Mouse (Mus musculus): ENCODE data around the gene Miga2. TPM values are rescaled to one million over a fixed set of nuclear protein-coding genes. Genes with fewer than 3 reads are reported as not detected.
A peak's percentile ranks its signal among the peaks of the same experiment; 100 is the strongest.

Gene Miga2
- polyA plus RNA-seq, 1 experiment: 11.1 TPM

- Histone ChIP-seq H3K36me3 (ENCODE audit: control insufficient read depth, insufficient read depth, low read length) (peaks cover 22% of the 10 kb centered on the region), H3K27me3 (ENCODE audit: control insufficient read depth, insufficient read depth, low read length) (no peaks in the 10 kb centered on the region), H3K27ac (ENCODE audit: insufficient read depth, low read length) (no peak overlapping the region), H3K4me1 (ENCODE audit: control insufficient read depth, insufficient read depth, insufficient read length) (peaks cover 4% of the 10 kb centered on the region; the same call in 1 of the 2 replicates), H3K4me3 (ENCODE audit: extremely low read depth, insufficient read depth, insufficient read length) (no peak overlapping the region)
- 90% methylated on average over 2 of the region's 2 CpGs for WGBS
- no peak for TF ChIP-seq CTCF (IDR thresholded peaks at IDR 0.05; ENCODE audit: extremely low read depth, insufficient read depth, insufficient read length, insufficient replicate concordance)
- TF ChIP-seq POLR2A (IDR thresholded peaks at IDR 0.05; ENCODE audit: low read depth, low read length): no peak
- DNase-seq (ENCODE audit: low read depth in 1 of 2, low spot score in 2 of 2): no peak
Measured at GRCm38 (mm10) chr2:30402843-30403242, 38.8 kb downstream of the Miga2 start.

GRCm38 (mm10) chr2:30403870-30404269 is 39.8 kb downstream of the Miga2 start:
- DNase-seq (ENCODE audit: low read depth in 1 of 2, low spot score in 2 of 2): no peak
- peaks cover 4% of the 10 kb centered on the region; the same call in 1 of the 2 replicates for H3K4me1 ChIP-seq (ENCODE audit: control insufficient read depth, insufficient read depth, insufficient read length)
- no peak overlapping the region for H3K27ac ChIP-seq (ENCODE audit: insufficient read depth, low read length)
- WGBS: 97% methylated on average over 1 of the region's 1 CpGs
- H3K4me3 ChIP-seq (ENCODE audit: extremely low read depth, insufficient read depth, insufficient read length): no peak overlapping the region
- peaks cover 16% of the 10 kb centered on the region for H3K36me3 ChIP-seq (ENCODE audit: control insufficient read depth, insufficient read depth, low read length)
- H3K27me3 ChIP-seq (ENCODE audit: control insufficient read depth, insufficient read depth, low read length): no peaks in the 10 kb centered on the region
- no peak for TF ChIP-seq POLR2A (IDR thresholded peaks at IDR 0.05; ENCODE audit: low read depth, low read length)
- no peak for TF ChIP-seq CTCF (IDR thresholded peaks at IDR 0.05; ENCODE audit: extremely low read depth, insufficient read depth, insufficient read length, insufficient replicate concordance)

- H3K27me3 ChIP-seq (ENCODE audit: control insufficient read depth, insufficient read depth, low read length): no peaks in the 10 kb centered on the region
- WGBS: 65% methylated on average over 2 of the region's 2 CpGs
- no peak for TF ChIP-seq CTCF (IDR thresholded peaks at IDR 0.05; ENCODE audit: extremely low read depth, insufficient read depth, insufficient read length, insufficient replicate concordance)
- no peak for TF ChIP-seq POLR2A (IDR thresholded peaks at IDR 0.05; ENCODE audit: low read depth, low read length)
- H3K4me1 ChIP-seq (ENCODE audit: control insufficient read depth, insufficient read depth, insufficient read length): peaks cover 4% of the 10 kb centered on the region; the same call in 1 of the 2 replicates
- DNase-seq (ENCODE audit: low read depth in 1 of 2, low spot score in 2 of 2): no peak
- H3K4me3 ChIP-seq (ENCODE audit: extremely low read depth, insufficient read depth, insufficient read length): no peak overlapping the region
- H3K36me3 ChIP-seq (ENCODE audit: control insufficient read depth, insufficient read depth, low read length): peaks cover 7% of the 10 kb centered on the region
- H3K27ac ChIP-seq (ENCODE audit: insufficient read depth, low read length): peak overlapping the region; percentile 60
Measured at GRCm38 (mm10) chr2:30407221-30407620, 43.2 kb downstream of the Miga2 start.

DNA sequence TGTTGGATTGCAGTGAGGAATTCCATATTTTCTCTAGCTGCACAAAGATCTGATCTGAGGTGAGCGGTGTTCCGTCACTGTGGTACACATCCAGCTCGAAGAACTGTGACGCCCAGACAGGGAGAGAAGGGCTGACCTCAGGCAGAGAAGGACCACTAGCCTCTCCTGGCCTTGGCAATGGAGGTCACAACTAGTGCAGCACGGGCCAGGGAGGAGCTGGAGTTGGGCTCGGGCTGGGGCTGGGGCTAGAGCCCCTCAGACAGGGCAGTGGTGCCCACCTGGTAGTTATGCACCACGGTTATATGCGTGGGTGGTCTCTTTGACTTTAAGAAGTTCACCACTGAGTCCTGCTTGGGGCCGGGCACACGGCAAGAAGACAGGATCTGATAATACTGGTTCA is 43.7 kb downstream of the Miga2 start:
- no peak for DNase-seq (ENCODE audit: low read depth in 1 of 2, low spot score in 2 of 2)
- TF ChIP-seq CTCF (IDR thresholded peaks at IDR 0.05; ENCODE audit: extremely low read depth, insufficient read depth, insufficient read length, insufficient replicate concordance): no peak
- TF ChIP-seq POLR2A (IDR thresholded peaks at IDR 0.05; ENCODE audit: low read depth, low read length): no peak
- Histone ChIP-seq H3K4me3 (ENCODE audit: extremely low read depth, insufficient read depth, insufficient read length) (no peak overlapping the region), H3K27ac (ENCODE audit: insufficient read depth, low read length) (no peak overlapping the region), H3K4me1 (ENCODE audit: control insufficient read depth, insufficient read depth, insufficient read length) (peaks cover 4% of the 10 kb centered on the region; the same call in 1 of the 2 replicates), H3K27me3 (ENCODE audit: control insufficient read depth, insufficient read depth, low read length) (no peaks in the 10 kb centered on the region), H3K36me3 (ENCODE audit: control insufficient read depth, insufficient read depth, low read length) (peaks cover 2% of the 10 kb centered on the region)
- WGBS: 91% methylated on average over 10 of the region's 10 CpGs

GRCm38 (mm10) chr2:30408452-30409100 is 44.5 kb downstream of the Miga2 start:
- DNase-seq (ENCODE audit: low read depth in 1 of 2, low spot score in 2 of 2): no peak
- Histone ChIP-seq H3K36me3 (ENCODE audit: control insufficient read depth, insufficient read depth, low read length) (no peaks in the 10 kb centered on the region), H3K4me3 (ENCODE audit: extremely low read depth, insufficient read depth, insufficient read length) (no peak overlapping the region), H3K27ac (ENCODE audit: insufficient read depth, low read length) (no peak overlapping the region), H3K27me3 (ENCODE audit: control insufficient read depth, insufficient read depth, low read length) (no peaks in the 10 kb centered on the region), H3K4me1 (ENCODE audit: control insufficient read depth, insufficient read depth, insufficient read length) (peaks cover 4% of the 10 kb centered on the region; the same call in 1 of the 2 replicates)
- TF ChIP-seq POLR2A (IDR thresholded peaks at IDR 0.05; ENCODE audit: low read depth, low read length): no peak
- no peak for TF ChIP-seq CTCF (IDR thresholded peaks at IDR 0.05; ENCODE audit: extremely low read depth, insufficient read depth, insufficient read length, insufficient replicate concordance)
- 77% methylated on average over 8 of the region's 8 CpGs for WGBS

DNA sequence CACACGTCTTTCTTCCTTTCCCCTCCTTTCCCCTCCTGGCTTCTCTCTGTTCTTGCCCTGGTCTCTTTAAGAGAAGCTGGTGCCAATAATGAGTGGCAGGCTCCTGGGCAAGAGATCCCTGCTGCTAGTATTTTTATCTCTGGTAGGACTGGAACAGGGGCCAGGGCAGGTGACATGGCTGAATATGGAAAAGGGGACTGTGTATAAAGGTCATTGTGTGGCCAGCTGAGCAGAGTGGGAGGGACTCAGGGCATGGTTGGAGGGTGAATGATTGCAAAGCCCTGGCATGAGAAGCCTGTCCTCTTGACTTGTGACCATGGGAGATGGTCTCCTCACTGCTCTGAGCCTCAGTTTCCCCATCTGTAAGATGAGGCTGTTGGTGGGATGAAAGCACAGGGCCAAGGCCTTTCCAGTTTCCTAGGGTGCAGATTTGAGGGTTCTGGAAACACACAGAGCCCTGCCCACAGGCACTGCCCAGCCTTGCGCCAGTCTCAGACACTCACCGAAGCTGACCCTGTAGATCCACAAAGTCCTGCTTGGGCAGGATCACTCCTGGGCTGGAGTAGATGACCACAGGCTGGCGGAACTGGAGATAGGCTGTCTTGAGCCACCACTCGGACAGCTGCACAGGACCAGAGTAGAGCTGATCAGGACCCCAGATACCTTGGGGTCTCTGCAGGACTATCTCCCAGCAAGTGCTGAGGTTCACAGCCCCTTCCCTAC is 45.6 kb downstream of the Miga2 start:
- no peaks in the 10 kb centered on the region for H3K36me3 ChIP-seq (ENCODE audit: control insufficient read depth, insufficient read depth, low read length)
- no peak for TF ChIP-seq CTCF (IDR thresholded peaks at IDR 0.05; ENCODE audit: extremely low read depth, insufficient read depth, insufficient read length, insufficient replicate concordance)
- TF ChIP-seq POLR2A (IDR thresholded peaks at IDR 0.05; ENCODE audit: low read depth, low read length): no peak

More for the DNA sequence above, 45.6 kb downstream of the Miga2 start:
- Histone ChIP-seq H3K4me3 (ENCODE audit: extremely low read depth, insufficient read depth, insufficient read length) (no peak overlapping the region), H3K27ac (ENCODE audit: insufficient read depth, low read length) (no peak overlapping the region), H3K27me3 (ENCODE audit: control insufficient read depth, insufficient read depth, low read length) (no peaks in the 10 kb centered on the region), H3K4me1 (ENCODE audit: control insufficient read depth, insufficient read depth, insufficient read length) (peaks cover 4% of the 10 kb centered on the region; the same call in 1 of the 2 replicates)
- WGBS: 97% methylated on average over 5 of the region's 5 CpGs
- DNase-seq (ENCODE audit: low read depth in 1 of 2, low spot score in 2 of 2): no peak

Data from spleen, adult 2 months (tissue).